Mouse (Mus musculus): ENCODE measurements at regions not wholly inside any gene's neighbourhood (a gene's known extent, or its start where the extent isn't known, plus 50 kb on each side); places are given as distances from the start of the nearest gene placed in this dataset.

DNA sequence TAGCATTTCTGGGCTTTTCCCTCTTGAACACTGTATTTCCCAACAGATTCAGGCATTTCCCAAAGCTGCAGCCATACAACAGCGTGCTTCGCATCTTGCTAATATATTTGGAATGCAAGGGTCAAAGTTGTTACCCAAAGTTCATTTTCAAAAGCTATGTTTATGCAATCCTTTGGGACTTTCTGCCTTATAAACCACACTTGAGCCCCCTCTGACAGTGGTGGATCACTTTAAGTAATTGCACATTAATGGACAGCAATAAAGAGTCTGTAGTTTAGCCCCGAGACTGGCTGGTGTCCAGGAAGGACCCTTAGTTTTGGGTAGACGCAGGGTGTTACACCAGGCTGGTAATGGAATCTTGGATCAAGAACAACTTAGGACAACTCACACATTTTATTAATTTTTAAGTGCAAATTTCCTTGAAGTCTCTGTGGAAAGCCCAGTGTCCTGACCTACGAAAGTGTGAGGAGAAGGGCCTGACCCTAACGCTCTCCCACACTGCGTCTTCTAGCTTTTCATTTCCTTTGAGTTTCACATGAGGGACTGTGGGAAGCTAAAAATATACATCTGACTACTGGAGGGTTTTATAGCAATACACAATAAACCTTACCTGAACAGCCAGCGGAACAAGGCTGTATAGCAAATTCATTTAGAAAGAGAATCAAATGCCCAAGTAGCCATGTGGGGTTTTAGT, 185.0 kb upstream of the Cnr1 start:
- Histone ChIP-seq H3K36me3 (no peaks in the 10 kb centered on the region), H3K4me1 (replicated peaks) (peaks cover 16% of the 10 kb centered on the region; the same call in 1 of the 2 replicates), H3K9me3 (replicated peaks) (no peaks in the 10 kb centered on the region), H3K4me2 (no peak overlapping the region), H3K27ac (no peak overlapping the region), H3K4me3 (replicated peaks) (no peak overlapping the region), H3K9ac (no peak overlapping the region), H3K27me3 (0 out of 2 replicates have a peak, but pooled peaks cover 3% of the 10 kb centered on the region)
- no peak for DNase-seq
- no peak for ATAC-seq (ENCODE audit: low read depth)
- 77% methylated on average over 8 of the region's 8 CpGs for WGBS (ENCODE audit: insufficient replicate concordance)

DNA sequence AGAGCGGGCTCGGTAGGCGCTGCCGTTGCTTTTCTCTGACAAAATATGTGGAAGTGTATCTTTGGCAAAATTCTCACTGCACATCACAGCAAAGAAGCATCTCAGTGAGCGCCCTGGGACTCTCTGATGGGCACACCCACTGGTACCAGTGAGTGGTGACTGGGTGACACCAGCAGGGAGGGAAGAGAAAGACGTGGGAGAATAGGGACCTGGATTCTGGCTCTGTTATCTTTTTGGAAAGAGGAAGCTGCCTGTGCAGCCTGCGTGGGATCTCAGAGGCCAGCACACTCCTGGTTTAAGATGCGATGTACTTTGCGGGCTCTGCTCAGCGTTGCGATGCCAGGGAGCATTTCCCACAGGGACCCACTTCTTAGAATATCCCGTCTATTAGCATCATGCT, 183.4 kb upstream of the Cnr1 start:
- Histone ChIP-seq H3K27ac (no peak overlapping the region), H3K36me3 (no peaks in the 10 kb centered on the region), H3K4me3 (replicated peaks) (no peak overlapping the region), H3K4me1 (replicated peaks) (peaks cover 16% of the 10 kb centered on the region; the same call in 1 of the 2 replicates), H3K4me2 (no peak overlapping the region), H3K9me3 (replicated peaks) (no peaks in the 10 kb centered on the region), H3K27me3 (no peaks in the 10 kb centered on the region), H3K9ac (no peak overlapping the region)
- WGBS (ENCODE audit: insufficient replicate concordance), result 66% methylated on average over 12 of the region's 12 CpGs
- no peak for ATAC-seq (ENCODE audit: low read depth)
- DNase-seq, result no peak

DNA sequence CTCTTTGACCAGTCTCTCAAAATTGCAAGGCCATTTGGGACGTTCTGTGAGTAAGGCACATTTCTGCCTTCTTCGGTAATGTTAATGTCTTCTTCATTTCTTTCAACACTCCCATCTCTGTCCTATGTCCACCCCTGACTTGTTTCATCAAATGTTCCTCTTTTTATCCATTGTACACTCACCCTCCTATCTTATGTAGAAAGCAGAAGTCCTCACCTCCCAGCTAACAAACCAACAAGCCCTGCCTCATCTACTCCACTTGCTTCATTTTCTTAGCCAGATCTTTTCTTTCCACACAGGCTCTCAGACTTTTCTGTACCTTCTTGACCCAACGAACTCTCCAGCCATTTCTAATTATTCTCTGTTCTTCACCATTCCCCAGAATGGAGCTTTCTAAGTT, 179.2 kb upstream of the Cnr1 start:
- 52% methylated on average over 3 of the region's 3 CpGs for WGBS (ENCODE audit: insufficient replicate concordance)
- H3K9me3 ChIP-seq (replicated peaks), result no peaks in the 10 kb centered on the region

DNA sequence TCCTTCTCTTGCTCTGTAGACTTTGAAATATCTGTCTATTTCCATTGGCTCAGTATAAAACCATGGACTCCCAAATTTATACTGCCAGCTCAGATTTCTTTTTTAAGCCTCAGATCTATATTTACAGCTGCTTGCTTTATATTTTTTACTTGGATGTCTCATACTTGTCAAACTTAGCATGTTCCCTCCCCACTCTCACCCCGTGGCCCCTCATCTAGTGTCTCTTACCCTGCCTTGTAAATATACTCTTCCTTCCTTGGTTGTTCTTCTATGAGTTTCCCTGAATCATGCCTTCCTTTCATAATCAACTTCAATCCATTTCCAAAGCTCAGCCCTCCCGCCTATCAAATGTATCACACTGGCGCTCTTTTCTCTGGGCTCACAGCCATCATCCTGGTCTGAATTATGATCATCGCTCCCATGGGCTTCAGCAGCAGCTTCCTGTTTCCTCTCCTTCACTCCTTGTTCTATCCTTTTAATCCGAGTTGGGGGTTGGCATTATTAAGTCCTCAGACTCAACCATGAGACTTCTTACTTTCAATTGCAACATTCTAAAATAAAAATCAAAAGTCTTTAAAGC, 177.0 kb upstream of the Cnr1 start:
- Histone ChIP-seq H3K4me3 (replicated peaks) (no peak overlapping the region), H3K4me1 (replicated peaks) (no peaks in the 10 kb centered on the region), H3K36me3 (no peaks in the 10 kb centered on the region), H3K27me3 (no peaks in the 10 kb centered on the region), H3K27ac (no peak overlapping the region), H3K9me3 (replicated peaks) (no peaks in the 10 kb centered on the region), H3K4me2 (no peak overlapping the region), H3K9ac (no peak overlapping the region)
- 59% methylated on average over 5 of the region's 5 CpGs for WGBS (ENCODE audit: insufficient replicate concordance)
- ATAC-seq (ENCODE audit: low read depth) (no peak), DNase-seq (no peak)

More for the DNA sequence above, 179.2 kb upstream of the Cnr1 start:
- Histone ChIP-seq H3K27ac (no peak overlapping the region), H3K9ac (no peak overlapping the region), H3K4me2 (no peak overlapping the region), H3K27me3 (no peaks in the 10 kb centered on the region), H3K4me3 (replicated peaks) (no peak overlapping the region), H3K4me1 (replicated peaks) (no peaks in the 10 kb centered on the region), H3K36me3 (no peaks in the 10 kb centered on the region)
- ATAC-seq (ENCODE audit: low read depth), result no peak
- DNase-seq, result no peak

DNA sequence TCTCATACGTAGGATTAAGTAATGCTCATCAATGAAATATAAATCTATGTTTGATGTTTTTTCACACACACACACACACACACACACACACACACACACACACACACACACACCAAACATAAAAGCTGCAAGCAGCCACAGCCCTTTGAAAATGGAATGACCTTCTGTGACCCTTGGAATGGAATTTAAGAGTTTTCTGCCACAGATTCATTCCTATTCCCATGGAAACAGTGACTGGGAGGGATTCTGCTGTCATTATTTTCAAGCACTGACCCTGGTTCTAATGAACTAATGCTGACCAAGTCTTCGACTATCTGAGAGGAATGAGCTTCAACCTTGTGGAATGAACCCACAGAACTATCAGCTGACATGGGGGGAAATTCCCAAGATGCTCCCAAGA, 156.7 kb upstream of the Cnr1 start:
- Histone ChIP-seq H3K27me3 (no peaks in the 10 kb centered on the region), H3K9me3 (replicated peaks) (no peaks in the 10 kb centered on the region), H3K4me1 (replicated peaks) (no peaks in the 10 kb centered on the region), H3K27ac (no peak overlapping the region), H3K4me2 (no peak overlapping the region), H3K4me3 (replicated peaks) (no peak overlapping the region), H3K36me3 (no peaks in the 10 kb centered on the region), H3K9ac (no peak overlapping the region)
- DNase-seq, result no peak
- no peak for ATAC-seq (ENCODE audit: low read depth)
- 55% methylated on average over 2 of the region's 2 CpGs for WGBS (ENCODE audit: insufficient replicate concordance)

DNA sequence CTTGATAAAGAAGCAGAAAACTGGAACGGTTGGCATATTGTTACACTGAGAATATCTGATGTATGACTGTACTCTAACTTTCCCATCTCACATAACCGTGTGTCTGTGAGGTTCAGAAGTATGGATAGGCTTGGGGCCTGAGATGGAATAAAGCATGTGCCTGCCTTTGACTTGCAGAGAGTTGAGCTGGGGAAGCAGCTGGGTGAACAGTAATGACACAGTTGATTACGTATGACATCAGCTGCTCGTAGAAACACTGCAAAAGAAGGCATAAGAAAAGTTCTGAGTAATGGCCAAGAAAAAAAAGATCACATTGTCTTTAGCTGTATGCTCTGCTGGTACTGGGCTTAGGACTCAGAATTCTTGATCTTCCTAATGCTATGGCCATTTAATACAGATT, 138.4 kb upstream of the Cnr1 start:
- no peak overlapping the region for H3K4me2 ChIP-seq
- no peaks in the 10 kb centered on the region for H3K27me3 ChIP-seq
- no peaks in the 10 kb centered on the region for H3K36me3 ChIP-seq
- no peak overlapping the region for H3K9ac ChIP-seq
- ATAC-seq (ENCODE audit: low read depth) (no peak), DNase-seq (no peak)
- no peak overlapping the region for H3K27ac ChIP-seq
- H3K9me3 ChIP-seq (replicated peaks), result no peaks in the 10 kb centered on the region
- no peak overlapping the region for H3K4me3 ChIP-seq (replicated peaks)
- 80% methylated on average over 4 of the region's 4 CpGs for WGBS (ENCODE audit: insufficient replicate concordance)
- no peaks in the 10 kb centered on the region for H3K4me1 ChIP-seq (replicated peaks)

DNA sequence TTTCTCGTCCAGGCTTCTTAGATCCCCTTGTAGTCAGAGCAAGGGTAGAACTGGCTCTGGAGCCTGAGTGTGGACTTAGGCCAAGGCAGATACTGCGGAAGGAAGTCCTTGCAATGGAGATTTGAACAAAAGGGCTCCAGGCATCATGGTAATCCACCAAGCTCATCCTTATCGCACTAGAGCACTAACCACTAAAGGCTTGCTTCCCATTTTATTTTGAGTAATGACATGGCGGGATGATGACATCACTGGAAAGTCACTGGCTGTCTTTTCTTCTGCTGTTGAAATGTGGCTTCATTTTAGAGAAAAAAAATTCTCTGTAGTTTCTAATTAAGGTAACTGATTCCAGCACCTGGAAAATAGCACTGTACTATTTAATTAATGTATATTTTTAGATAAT, 137.4 kb upstream of the Cnr1 start:
- no peaks in the 10 kb centered on the region for H3K9me3 ChIP-seq (replicated peaks)
- no peak overlapping the region for H3K9ac ChIP-seq
- peak; percentile 48; the same call in 1 of the 2 replicates for ATAC-seq (ENCODE audit: low read depth)
- WGBS (ENCODE audit: insufficient replicate concordance), result 35% methylated on average over 4 of the region's 4 CpGs
- no peak overlapping the region for H3K4me3 ChIP-seq (replicated peaks)
- no peaks in the 10 kb centered on the region for H3K36me3 ChIP-seq
- no peaks in the 10 kb centered on the region for H3K4me1 ChIP-seq (replicated peaks)
- H3K4me2 ChIP-seq, result no peak overlapping the region
- no peak for DNase-seq
- no peak overlapping the region for H3K27ac ChIP-seq
- no peaks in the 10 kb centered on the region for H3K27me3 ChIP-seq

DNA sequence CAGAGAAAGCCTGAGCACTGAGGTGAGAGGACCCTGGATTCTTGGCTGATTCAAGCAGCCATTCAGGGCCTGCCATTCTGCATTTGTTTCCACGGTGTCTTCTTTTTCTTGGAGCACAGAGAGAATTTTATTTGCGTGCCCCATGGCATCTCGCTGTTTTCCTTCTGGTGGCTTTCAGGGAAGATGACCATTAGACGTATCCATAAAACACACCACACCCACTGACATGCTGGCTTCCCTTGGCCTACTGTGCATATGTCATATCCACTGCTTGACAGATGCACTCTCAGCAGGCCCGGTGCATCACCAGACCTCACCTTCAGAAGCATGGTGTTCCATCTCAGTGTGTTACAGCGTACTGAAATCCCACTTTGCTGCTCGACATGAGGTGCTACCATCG, 131.0 kb upstream of the Cnr1 start:
- ATAC-seq (ENCODE audit: low read depth), result no peak
- Histone ChIP-seq H3K27me3 (no peaks in the 10 kb centered on the region), H3K27ac (no peak overlapping the region), H3K9me3 (replicated peaks) (no peaks in the 10 kb centered on the region), H3K4me2 (no peak overlapping the region), H3K36me3 (no peaks in the 10 kb centered on the region), H3K4me1 (replicated peaks) (no peaks in the 10 kb centered on the region), H3K4me3 (replicated peaks) (no peak overlapping the region), H3K9ac (no peak overlapping the region)
- 75% methylated on average over 8 of the region's 8 CpGs for WGBS (ENCODE audit: insufficient replicate concordance)
- no peak for DNase-seq

DNA sequence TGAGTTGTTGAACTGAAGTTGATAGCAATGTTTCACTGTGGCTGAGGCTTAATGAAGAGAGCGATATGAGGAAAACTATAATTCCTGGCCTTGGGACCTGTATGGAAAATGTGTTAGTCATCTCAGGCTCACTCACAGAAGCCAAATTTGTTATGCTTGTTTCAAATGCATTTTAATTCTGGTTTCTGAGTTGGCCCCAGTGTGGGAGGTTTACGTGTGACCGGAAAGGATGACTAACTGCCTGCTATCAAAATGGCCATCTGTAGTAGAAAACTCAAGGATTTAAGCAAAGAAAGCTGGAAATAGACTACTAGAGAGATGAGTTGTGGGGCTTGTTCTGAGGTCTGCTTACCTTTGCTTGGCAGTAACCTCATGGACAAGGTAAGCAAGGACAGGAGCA, 128.9 kb upstream of the Cnr1 start:
- ATAC-seq (ENCODE audit: low read depth) (no peak), DNase-seq (no peak)
- Histone ChIP-seq H3K9me3 (replicated peaks) (no peaks in the 10 kb centered on the region), H3K9ac (no peak overlapping the region), H3K4me2 (no peak overlapping the region), H3K36me3 (no peaks in the 10 kb centered on the region), H3K27ac (no peak overlapping the region), H3K4me3 (replicated peaks) (no peak overlapping the region), H3K4me1 (replicated peaks) (no peaks in the 10 kb centered on the region), H3K27me3 (no peaks in the 10 kb centered on the region)
- WGBS (ENCODE audit: insufficient replicate concordance), result 81% methylated on average over 3 of the region's 3 CpGs

DNA sequence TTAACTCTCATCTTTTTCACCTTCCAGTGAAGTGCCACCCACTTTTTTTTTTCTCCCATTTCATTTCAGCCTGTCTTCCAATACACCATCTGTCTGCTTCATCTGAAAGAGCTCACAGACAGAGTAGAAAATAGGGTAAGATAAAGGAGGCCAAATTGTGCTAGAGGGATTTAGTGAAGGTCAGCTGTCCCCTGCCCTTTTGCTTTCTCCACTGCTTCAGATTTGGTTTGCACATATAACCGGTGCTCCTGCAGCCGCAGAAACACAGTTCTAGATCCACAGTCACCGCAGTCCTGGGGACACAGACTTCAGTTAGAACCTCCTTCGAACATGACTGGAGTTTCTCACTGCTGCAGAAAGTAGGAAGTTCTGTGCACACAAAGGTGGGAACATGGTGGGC, 126.4 kb upstream of the Cnr1 start:
- DNase-seq, result no peak
- 66% methylated on average over 4 of the region's 4 CpGs for WGBS (ENCODE audit: insufficient replicate concordance)
- no peaks in the 10 kb centered on the region for H3K36me3 ChIP-seq
- no peaks in the 10 kb centered on the region for H3K4me1 ChIP-seq (replicated peaks)
- H3K4me3 ChIP-seq (replicated peaks), result no peak overlapping the region
- no peak overlapping the region for H3K27ac ChIP-seq
- ATAC-seq (ENCODE audit: low read depth), result no peak
- H3K9ac ChIP-seq, result no peak overlapping the region
- no peaks in the 10 kb centered on the region for H3K9me3 ChIP-seq (replicated peaks)
- no peaks in the 10 kb centered on the region for H3K27me3 ChIP-seq
- H3K4me2 ChIP-seq, result no peak overlapping the region

DNA sequence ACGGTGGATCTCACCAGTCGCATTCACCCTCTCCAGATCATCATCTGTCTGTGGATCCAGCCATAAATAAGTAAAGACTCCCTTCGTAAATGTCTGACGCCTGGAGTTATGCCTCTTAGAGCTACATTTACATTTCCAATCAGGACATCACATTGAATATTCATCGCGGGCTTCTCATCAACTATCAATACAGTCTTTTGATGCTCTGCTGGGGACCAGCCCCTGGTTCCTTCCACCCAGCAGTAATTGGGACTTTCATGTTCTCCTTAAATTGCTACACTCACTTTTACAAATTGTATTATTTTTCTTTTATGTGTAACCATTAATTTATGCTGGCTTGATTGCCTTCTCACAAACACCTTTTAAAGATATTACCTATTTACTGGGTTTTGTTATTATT, 125.7 kb upstream of the Cnr1 start:
- no peak for ATAC-seq (ENCODE audit: low read depth)

DNA sequence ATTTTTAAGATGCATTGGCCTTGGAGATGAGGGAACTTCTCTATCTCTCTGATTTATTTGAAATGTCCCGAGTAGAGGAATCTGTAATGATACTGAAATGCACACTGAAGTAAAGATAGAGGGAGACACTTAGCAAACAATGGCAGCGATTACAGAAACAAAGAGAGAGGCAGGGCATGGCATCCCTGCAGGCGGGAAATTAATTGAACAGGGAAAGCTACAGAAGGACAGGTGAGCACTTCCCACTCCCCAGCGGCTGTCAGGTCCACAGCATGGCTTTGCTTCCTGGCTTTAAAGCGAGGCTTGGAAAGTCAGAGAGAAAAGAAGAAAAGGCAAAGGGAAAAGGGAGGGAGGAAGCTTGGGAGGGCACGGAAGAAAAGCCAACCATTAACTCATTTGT, 125.3 kb upstream of the Cnr1 start:
- Histone ChIP-seq H3K9ac (no peak overlapping the region), H3K4me1 (replicated peaks) (no peaks in the 10 kb centered on the region), H3K9me3 (replicated peaks) (no peaks in the 10 kb centered on the region), H3K4me3 (replicated peaks) (no peak overlapping the region), H3K27me3 (no peaks in the 10 kb centered on the region), H3K4me2 (no peak overlapping the region), H3K27ac (no peak overlapping the region), H3K36me3 (no peaks in the 10 kb centered on the region)
- no peak for ATAC-seq (ENCODE audit: low read depth)
- DNase-seq, result no peak
- 45% methylated on average over 6 of the region's 6 CpGs for WGBS (ENCODE audit: insufficient replicate concordance)

More for the DNA sequence above, 125.7 kb upstream of the Cnr1 start:
- no peak overlapping the region for H3K27ac ChIP-seq
- H3K9me3 ChIP-seq (replicated peaks), result no peaks in the 10 kb centered on the region
- DNase-seq, result no peak
- H3K4me3 ChIP-seq (replicated peaks), result no peak overlapping the region
- H3K4me1 ChIP-seq (replicated peaks), result no peaks in the 10 kb centered on the region
- H3K27me3 ChIP-seq, result no peaks in the 10 kb centered on the region
- H3K4me2 ChIP-seq, result no peak overlapping the region
- no peaks in the 10 kb centered on the region for H3K36me3 ChIP-seq
- no peak overlapping the region for H3K9ac ChIP-seq
- WGBS (ENCODE audit: insufficient replicate concordance), result 71% methylated on average over 6 of the region's 6 CpGs

Data from liver, embryonic 13.5 days (tissue).